Mouse (Mus musculus) heart, embryonic 14.5 days (tissue): Measurements from ENCODE around the gene Cfd. TPM values are rescaled to one million over a fixed set of nuclear protein-coding genes. Genes with fewer than 3 reads are reported as not detected.

Experiments
- ATAC-seq: fragments of 200-750 bp; cut with Nextera tagmentation; 2 replicates; pipeline ENCODE4 v1.8.0; 2017; ENCODE audit warnings: low read depth, moderate TSS enrichment; ENCODE audit not compliant: insufficient number of reproducible peaks, insufficient read depth, low FRiP score
- H3K27ac ChIP-seq, 2 experiments: fragments of 200-500 bp in 1 of 2; fragments of 300-500 bp in 1 of 2; sonication (generic) in 1 of 2; replicated peaks in 1 of 2; 2 replicates each; pipeline ENCODE4 v1.5.1; 2012 to 2014; ENCODE audit warnings: low read depth in 2 of 2, low read length in 2 of 2, control low read depth in 1 of 2, mild to moderate bottlenecking in 1 of 2, mixed read lengths in 1 of 2; ENCODE audit not compliant: control insufficient read depth in 1 of 2, insufficient read depth in 1 of 2
- H3K27me3 ChIP-seq: fragments of 300-500 bp; sonication (generic); 2 replicates; pipeline ENCODE4 v1.6.1; 2014; ENCODE audit warnings: mild to moderate bottlenecking, low read length, control low read depth; ENCODE audit not compliant: control insufficient read depth, insufficient read depth
- H3K36me3 ChIP-seq: fragments of 300-500 bp; sonication (generic); 2 replicates; pipeline ENCODE4 v1.6.1; 2014; ENCODE audit warnings: mild to moderate bottlenecking, control low read depth, low read length, mixed read lengths; ENCODE audit not compliant: control insufficient read depth, insufficient read depth
- H3K4me1 ChIP-seq, 2 experiments: fragments of 200-500 bp in 1 of 2; fragments of 300-500 bp in 1 of 2; sonication (generic) in 1 of 2; 2 replicates each; pipeline ENCODE4 v1.6.1; 2012 to 2014; ENCODE audit warnings: low read length in 2 of 2, control low read depth in 1 of 2, mixed read lengths in 1 of 2; ENCODE audit not compliant: control insufficient read depth in 2 of 2, insufficient read depth in 2 of 2
- H3K4me2 ChIP-seq: fragments of 300-500 bp; sonication (generic); 2 replicates; pipeline ENCODE4 v1.6.1; 2014; ENCODE audit warnings: mild to moderate bottlenecking, low read length
- H3K4me3 ChIP-seq, 2 experiments: fragments of 200-500 bp in 1 of 2; fragments of 300-500 bp in 1 of 2; sonication (generic) in 1 of 2; 2 replicates each; pipeline ENCODE4 v1.5.1; 2012 to 2014; ENCODE audit warnings: low read length in 2 of 2, mild to moderate bottlenecking in 2 of 2, control low read depth in 1 of 2, low read depth in 1 of 2, moderate library complexity in 1 of 2; ENCODE audit not compliant: control insufficient read depth in 1 of 2, insufficient read depth in 1 of 2
- H3K9ac ChIP-seq: fragments of 300-500 bp; sonication (generic); 2 replicates; pipeline ENCODE4 v1.6.1; 2014; ENCODE audit warnings: mild to moderate bottlenecking, low read length
- H3K9me3 ChIP-seq: fragments of 300-500 bp; sonication (generic); 2 replicates; pipeline ENCODE4 v1.6.1; 2016; ENCODE audit warnings: low read length, control low read depth; ENCODE audit not compliant: control insufficient read depth
- WGBS: fragments of 180-500 bp; shearing (Covaris S2); extraction: QIAGEN DNeasy Blood & Tissue Kit; methylation state at CpG from one replicate; pipeline ENCODE4 v1.1.7; 2014; 5-methylcytosine and 5-hydroxymethylcytosine counted together
- polyA plus RNA-seq: library from polyadenylated mRNA; unstranded; fragments of >200 nt; fragmentation: Nextera tagmentation; extraction: Ambion mirVana; gene quantifications from 2 replicates; pipeline ENCODE4 v1.2.1, GENCODE M21; 2014

The Cfd gene
- polyA plus RNA-seq, 1 experiment from 2014 or later = not detected

DNA sequence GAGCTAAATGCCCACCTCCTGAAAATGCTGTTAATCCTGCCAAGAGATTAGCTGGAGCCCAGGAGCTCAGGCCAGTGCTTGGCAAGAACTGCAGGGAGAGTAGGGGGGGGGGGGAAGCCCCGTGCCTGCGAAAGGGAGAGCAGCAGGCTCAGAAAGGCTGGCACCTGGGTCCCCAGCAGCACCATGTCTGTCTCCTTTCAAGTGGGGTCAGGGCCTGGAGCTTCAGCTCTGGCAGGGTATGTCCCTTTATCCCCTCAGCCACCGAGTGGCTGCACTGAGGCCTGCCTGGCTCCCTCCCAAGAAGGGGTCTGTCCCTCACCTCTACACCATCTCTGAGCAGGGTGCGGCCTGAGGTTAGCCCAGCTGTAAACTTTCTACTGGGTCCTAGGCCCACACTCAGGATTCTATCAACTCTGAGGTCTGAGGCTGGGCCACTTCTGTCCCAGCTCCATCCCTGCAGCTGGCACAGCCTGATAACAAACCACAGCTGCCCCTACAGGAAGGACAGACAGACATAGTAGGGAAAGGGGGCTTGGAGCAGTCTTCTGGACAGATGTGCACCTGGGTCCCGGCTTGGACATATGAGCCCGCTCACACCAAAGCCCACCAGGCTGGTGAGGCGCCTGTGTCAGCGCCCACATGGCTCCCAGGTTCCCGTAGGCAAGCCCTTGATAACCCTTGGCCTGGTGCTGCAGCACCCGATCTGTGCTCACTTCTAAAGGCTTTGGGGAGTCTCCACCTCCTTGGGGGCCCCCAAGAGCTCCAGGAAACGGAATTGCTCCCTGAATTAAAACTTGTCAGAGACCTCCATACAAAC is 23.7 kb downstream of the Cfd start:
- Histone ChIP-seq H3K36me3 (peaks cover 25% of the 10 kb centered on the region), H3K27ac (no peak overlapping the region), H3K4me3 (no peak overlapping the region), H3K4me2 (no peak overlapping the region), H3K4me1 (peaks cover 13 to 29% of the 10 kb centered on the region in 2 experiments), H3K9ac (peak overlapping the region; percentile 21; the same call in 1 of the 2 replicates), H3K27me3 (peaks cover 21% of the 10 kb centered on the region), H3K9me3 (no peaks in the 10 kb centered on the region)
- 63% methylated on average over 11 of the region's 11 CpGs for WGBS
- no peak for ATAC-seq

DNA sequence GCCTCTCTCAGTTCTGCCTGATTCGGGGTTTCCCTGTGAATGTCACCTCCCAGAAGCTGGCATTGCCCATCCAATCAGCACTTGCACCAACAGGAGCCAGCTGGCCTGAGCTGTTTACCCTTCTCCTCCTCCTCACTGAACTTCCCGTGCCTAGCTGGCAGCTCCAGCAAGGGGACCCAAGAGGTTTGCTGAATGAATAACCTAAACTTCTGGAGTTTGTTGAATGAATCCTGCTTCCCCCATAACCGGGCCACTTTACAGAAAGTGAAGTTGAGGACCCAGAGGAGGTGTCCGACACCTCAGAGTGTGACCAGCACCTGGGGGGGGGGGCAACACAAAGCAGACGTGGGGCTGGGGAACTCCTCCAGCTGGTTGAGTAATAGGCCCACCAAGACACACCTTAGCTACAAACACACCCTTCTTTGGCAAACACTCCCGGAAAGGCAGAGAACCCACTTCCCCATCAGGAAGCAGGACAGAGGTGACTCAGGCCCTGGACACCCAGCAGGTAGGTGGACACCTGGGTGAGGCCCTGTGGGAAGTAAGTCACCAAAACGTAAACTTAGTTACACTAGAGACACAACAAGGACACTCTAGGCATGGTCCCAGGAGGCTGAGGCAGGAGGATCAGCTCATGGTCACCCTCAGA is 24.4 kb downstream of the Cfd start:
- WGBS = 74% methylated on average over 7 of the region's 7 CpGs
- H3K9ac ChIP-seq = peak overlapping the region; percentile 21; the same call in 1 of the 2 replicates
- no peak overlapping the region for H3K27ac ChIP-seq
- H3K36me3 ChIP-seq = peaks cover 23% of the 10 kb centered on the region
- H3K9me3 ChIP-seq = no peaks in the 10 kb centered on the region
- no peak overlapping the region for H3K4me3 ChIP-seq
- no peak for ATAC-seq
- H3K27me3 ChIP-seq = peaks cover 28% of the 10 kb centered on the region
- no peak overlapping the region for H3K4me2 ChIP-seq
- peaks cover 13 to 26% of the 10 kb centered on the region in 2 experiments for H3K4me1 ChIP-seq

DNA sequence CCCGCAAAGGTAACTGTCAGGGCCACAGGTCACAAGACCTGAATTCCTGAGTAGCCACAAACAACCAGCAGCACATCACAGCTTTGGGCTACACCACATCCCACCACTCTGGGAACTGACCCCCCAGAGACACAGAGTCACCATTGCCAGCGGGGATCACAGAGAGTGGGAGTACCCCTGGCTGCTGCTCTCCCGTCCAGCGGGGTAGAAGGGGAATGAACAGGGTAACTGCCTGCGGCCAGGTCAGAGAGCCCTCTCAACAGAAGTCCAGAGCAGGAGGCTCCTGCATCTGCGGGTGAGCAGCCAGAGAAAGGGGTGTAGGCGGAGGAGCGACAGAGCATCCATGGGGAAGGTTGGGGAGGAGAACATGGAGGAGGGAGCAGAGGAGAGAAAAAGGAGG is 25.4 kb downstream of the Cfd start:
- peaks cover 13 to 33% of the 10 kb centered on the region in 2 experiments for H3K4me1 ChIP-seq

DNA sequence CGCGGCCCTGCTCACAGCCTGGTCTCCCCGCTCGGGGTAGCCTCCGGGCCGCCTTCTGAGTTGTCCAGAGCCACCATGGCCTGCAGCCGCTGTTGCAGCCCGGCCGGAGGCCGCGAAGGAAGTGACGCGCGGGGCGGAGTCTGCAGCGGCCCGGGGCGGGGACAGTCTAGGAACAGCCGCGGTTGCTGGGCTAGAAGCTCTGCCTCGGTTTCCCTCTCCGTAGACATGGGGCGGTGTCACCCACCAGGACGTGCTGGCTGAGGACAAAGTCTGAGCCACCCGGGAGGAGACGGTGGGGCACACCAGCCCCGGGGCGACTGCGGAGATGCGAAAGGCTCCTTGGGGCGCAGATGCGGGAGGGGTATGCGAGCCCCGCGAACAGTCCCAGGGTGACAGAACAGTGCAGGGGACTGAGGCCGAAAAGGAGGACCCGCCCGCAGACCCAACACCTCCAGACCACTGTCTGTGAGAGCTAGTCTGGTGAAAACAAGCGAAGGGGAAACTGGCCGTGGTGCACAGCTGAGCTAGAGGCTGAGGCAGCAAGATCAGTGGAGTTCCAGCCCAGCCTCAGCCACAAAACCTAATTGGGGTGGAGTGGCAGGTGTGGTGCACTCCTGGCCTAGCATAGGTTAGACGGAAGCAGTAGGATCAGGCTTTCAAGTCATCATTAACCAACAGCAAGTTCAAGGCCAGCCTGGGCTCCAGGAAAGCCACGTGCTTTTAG is 26.3 kb downstream of the Cfd start, which contains the start of gene Kiss1r:
Kiss1r (plus strand) TSS at position 164 of the 724 bp plus-strand sequence.
- 2% methylated on average over 42 of the region's 42 CpGs for WGBS
- ATAC-seq = peak; percentile 71
- H3K36me3 ChIP-seq = peaks cover 6% of the 10 kb centered on the region; the same call in 1 of the 2 replicates
- peaks cover 13 to 38% of the 10 kb centered on the region in 2 experiments for H3K4me1 ChIP-seq
- no peaks in the 10 kb centered on the region for H3K9me3 ChIP-seq
- peak within 1 kb of the TSS; percentile 87 for H3K4me2 ChIP-seq
- peaks cover 47% of the 10 kb centered on the region for H3K27me3 ChIP-seq
- H3K4me3 ChIP-seq = peak within 1 kb of the TSS; percentile 58 to 77
- H3K27ac ChIP-seq = peak within 1 kb of the TSS in 1 of 2 experiments; percentile 69; a peak in 3 of 4 replicates
- peak within 1 kb of the TSS; percentile 98 for H3K9ac ChIP-seq

More for the DNA sequence above, 25.4 kb downstream of the Cfd start:
- peak overlapping the region in 1 of 2 experiments; percentile 69; a peak in 1 of 4 replicates for H3K27ac ChIP-seq
- no peaks in the 10 kb centered on the region for H3K9me3 ChIP-seq
- peak overlapping the region; percentile 58 to 77 for H3K4me3 ChIP-seq
- no peak for ATAC-seq
- WGBS = 14% methylated on average over 8 of the region's 8 CpGs
- peaks cover 13% of the 10 kb centered on the region for H3K36me3 ChIP-seq
- peak overlapping the region; percentile 98 for H3K9ac ChIP-seq
- peak overlapping the region; percentile 87 for H3K4me2 ChIP-seq
- H3K27me3 ChIP-seq = peaks cover 38% of the 10 kb centered on the region

DNA sequence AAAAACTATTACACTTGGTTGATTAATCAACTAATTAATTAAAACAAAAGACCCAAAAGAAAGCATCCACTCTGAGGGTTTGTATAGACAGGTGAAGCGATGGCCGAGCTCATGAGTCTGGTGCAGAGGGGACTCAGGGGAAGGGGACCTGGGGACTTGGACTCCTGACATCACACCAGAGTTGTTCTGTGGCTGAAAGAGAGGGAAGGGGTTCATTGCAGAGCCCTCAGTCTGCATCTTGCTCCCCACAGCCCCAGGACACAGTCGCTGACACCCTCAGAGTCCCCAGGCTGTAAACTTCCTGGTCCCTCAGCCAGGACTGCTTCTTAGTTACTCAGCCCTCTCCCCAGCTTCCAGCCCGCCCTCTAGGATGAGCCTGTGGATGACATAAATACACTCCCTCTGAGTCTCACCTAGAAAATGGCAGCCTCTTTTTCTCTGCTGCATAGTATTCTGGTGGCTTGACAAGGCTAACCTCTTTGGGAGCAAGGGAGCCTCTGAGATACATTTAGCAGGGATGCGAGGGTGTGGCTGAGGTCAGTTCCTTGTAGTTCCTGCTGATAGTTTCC is 27.0 kb downstream of the Cfd start:
- Histone ChIP-seq H3K36me3 (0 out of 2 replicates have a peak, but pooled peaks cover under 1% of the 10 kb centered on the region), H3K9me3 (no peaks in the 10 kb centered on the region), H3K27me3 (peaks cover 54% of the 10 kb centered on the region), H3K27ac (no peak overlapping the region), H3K4me1 (peaks cover 13 to 38% of the 10 kb centered on the region in 2 experiments), H3K9ac (peak overlapping the region; percentile 98), H3K4me3 (peak overlapping the region in 1 of 2 experiments; percentile 77; a peak in 2 of 4 replicates), H3K4me2 (peak overlapping the region; percentile 87)
- no peak for ATAC-seq
- 63% methylated on average over 5 of the region's 5 CpGs for WGBS

DNA sequence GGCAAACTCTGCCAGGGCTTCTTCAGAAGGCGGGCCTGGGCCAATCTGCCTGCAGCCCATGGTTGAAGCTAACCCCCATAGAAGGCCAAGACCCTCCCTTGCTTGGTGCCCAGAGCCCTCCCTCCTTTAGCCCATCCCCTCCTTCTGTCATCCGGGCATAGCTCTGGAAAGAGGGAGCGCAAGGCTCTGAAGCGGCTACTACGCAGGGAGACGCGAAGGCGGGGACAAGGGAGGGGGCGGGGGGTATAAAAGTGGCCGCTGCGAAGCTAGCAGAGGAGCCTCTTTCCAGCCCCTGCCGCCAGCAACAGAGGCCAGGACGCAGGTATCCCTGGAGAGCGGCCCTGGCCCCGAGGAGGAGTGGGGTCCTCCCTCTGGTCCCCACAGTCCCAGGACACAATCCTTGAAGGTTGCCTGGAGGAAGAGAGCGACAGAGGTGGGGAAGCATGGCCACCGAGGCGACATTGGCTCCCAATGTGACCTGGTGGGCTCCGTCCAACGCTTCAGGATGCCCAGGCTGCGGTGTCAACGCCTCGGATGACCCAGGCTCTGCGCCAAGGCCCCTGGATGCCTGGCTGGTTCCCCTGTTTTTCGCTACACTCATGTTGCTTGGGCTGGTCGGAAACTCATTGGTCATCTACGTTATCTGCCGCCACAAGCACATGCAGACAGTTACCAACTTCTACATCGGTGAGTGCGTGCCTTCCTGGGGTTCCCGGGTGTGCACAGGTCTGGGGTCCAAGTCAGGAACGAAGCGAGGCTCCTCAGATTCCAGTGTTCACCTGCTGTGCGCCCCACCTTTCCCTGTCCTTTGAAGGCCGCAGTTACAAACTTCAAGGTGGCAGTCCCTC is 27.8 kb downstream of the Cfd start:
- Histone ChIP-seq H3K9me3 (no peaks in the 10 kb centered on the region), H3K9ac (no peak overlapping the region), H3K4me3 (peak overlapping the region; percentile 7 to 8; a peak in 2 of 4 replicates), H3K4me2 (peak overlapping the region; percentile 40), H3K27me3 (peaks cover 62% of the 10 kb centered on the region), H3K27ac (no peak overlapping the region), H3K4me1 (peaks cover 13 to 38% of the 10 kb centered on the region in 2 experiments), H3K36me3 (no peaks in the 10 kb centered on the region)
- 6% methylated on average over 35 of the region's 35 CpGs for WGBS
- ATAC-seq = no peak
